Mouse (Mus musculus): Measurements from ENCODE around the gene Inpp5a. TPM values are rescaled to one million over a fixed set of nuclear protein-coding genes. Genes with fewer than 3 reads are reported as not detected.

Inpp5a gene
- polyA plus RNA-seq, 1 experiment from 2014 or later = 18.4 TPM

GRCm38 (mm10) chr7:139595311-139595710, 206.4 kb downstream of the Inpp5a start:
- no peak overlapping the region for H3K9ac ChIP-seq (replicated peaks)
- peaks cover 11% of the 10 kb centered on the region for H3K4me1 ChIP-seq
- H3K4me2 ChIP-seq = no peak overlapping the region
- peaks cover 68% of the 10 kb centered on the region for H3K27me3 ChIP-seq (replicated peaks)
- H3K36me3 ChIP-seq = no peaks in the 10 kb centered on the region
- H3K9me3 ChIP-seq (replicated peaks) = no peaks in the 10 kb centered on the region
- H3K27ac ChIP-seq (replicated peaks) = no peak overlapping the region
- ATAC-seq (ENCODE audit: low FRiP score) = peak; percentile 61; the same call in 1 of the 2 replicates
- 44% methylated on average over 6 of the region's 6 CpGs for WGBS
- H3K4me3 ChIP-seq (replicated peaks) = no peak overlapping the region

DNA sequence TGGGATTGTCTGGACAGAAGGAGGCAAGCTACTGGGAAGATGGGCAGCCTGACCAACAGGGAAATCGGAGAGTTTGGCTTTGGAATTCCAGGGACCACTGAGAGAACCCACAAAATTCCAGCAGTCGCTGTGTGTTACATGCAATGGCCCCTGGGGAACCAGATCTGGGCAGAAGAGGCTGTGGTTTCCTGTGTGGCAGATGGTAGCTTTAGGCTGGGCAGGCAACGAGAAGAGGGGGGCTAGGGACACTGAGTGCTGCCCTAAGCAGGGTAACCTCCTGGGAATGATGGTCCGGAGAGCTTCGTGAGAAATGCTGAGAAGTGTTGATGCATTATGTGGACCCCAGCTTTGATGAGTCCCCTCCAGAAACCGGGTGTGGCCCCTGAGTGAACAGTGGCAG, 207.0 kb downstream of the Inpp5a start:
- peaks cover 11% of the 10 kb centered on the region for H3K4me1 ChIP-seq
- no peak overlapping the region for H3K9ac ChIP-seq (replicated peaks)
- no peak overlapping the region for H3K27ac ChIP-seq (replicated peaks)
- no peaks in the 10 kb centered on the region for H3K9me3 ChIP-seq (replicated peaks)
- H3K36me3 ChIP-seq = no peaks in the 10 kb centered on the region
- no peak overlapping the region for H3K4me3 ChIP-seq (replicated peaks)
- ATAC-seq (ENCODE audit: low FRiP score) = no peak
- WGBS = 47% methylated on average over 6 of the region's 6 CpGs
- H3K27me3 ChIP-seq (replicated peaks) = peaks cover 68% of the 10 kb centered on the region
- H3K4me2 ChIP-seq = no peak overlapping the region

DNA sequence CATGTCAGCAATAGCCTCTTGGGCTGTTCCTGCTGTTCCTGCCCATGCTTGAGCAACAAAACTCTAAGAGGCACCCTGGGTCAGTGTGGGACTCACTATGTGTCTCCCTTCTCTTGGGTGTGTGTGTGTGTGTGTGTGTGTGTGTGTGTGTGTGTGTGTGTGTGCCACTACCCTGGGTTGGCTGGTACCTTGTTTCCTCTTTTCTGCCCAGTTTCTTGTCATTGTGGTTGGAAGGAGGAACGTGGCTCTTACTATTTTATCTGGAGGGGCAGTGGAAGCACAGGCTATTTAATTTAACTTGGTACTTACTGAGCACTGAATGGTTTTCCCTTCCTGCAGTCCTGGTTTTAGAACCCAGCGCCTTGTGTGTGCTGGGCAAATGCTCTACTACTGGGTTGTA, 221.4 kb downstream of the Inpp5a start:
- H3K4me2 ChIP-seq = no peak overlapping the region
- H3K9ac ChIP-seq (replicated peaks) = no peak overlapping the region
- H3K4me1 ChIP-seq = no peaks in the 10 kb centered on the region
- peaks cover 26% of the 10 kb centered on the region for H3K27me3 ChIP-seq (replicated peaks)
- H3K9me3 ChIP-seq (replicated peaks) = no peaks in the 10 kb centered on the region
- ATAC-seq (ENCODE audit: low FRiP score) = no peak
- 85% methylated on average over 2 of the region's 2 CpGs for WGBS
- no peaks in the 10 kb centered on the region for H3K36me3 ChIP-seq
- no peak overlapping the region for H3K4me3 ChIP-seq (replicated peaks)
- H3K27ac ChIP-seq (replicated peaks) = no peak overlapping the region

DNA sequence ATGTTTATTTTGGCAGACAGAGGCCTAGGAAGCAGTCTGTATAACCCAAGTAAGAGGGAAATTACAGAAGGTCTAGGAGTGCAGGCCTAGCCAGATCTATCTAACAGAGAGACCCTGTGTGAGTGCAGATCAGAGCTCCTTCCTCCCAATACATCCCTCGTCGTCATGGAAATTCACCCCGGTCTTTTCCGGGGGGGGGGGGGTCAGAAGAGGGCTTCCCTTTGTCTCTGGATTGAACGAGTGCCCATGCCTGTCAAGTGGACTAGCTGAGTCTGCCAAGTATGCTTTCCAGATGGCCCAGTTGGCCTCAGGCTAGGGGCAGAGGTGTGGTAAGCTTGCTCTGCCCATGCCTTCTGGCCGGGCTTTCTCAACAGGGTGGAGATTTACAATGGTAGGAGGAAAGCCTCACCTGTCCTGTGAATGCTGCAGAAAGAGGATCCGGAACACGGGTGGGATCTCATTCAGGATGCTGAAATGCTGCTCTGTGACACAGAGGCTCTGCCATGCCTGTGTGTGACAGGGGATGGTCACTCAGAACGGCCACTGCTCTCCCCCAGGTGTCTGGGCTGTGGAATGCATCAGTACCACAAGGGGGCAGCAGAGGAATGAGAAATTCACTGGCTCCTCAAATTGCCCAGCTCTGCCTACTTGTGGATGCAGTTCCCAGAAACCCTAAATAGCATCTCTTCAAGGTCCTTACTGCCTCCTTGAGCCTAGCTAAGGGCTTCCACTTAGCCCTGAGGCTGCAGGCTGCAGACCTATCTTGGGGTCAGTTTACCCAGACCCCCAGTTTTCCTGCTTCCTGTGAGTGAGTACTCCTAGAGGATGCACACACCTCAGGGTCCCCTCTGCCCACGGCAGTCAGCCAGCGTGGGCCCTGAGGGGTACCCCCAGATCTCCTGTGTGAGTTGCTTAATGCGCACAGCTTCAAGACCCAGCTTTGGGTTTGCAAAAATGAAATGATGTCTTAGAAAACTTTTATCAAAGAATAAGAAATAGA, 227.2 kb downstream of the Inpp5a start:
- peak; percentile 77 for ATAC-seq (ENCODE audit: low FRiP score)
- Histone ChIP-seq H3K9me3 (replicated peaks) (no peaks in the 10 kb centered on the region), H3K4me3 (replicated peaks) (no peak overlapping the region), H3K27ac (replicated peaks) (0 out of 2 replicates have a peak overlapping the region, but pooled peaks have one; percentile 23), H3K36me3 (no peaks in the 10 kb centered on the region), H3K27me3 (replicated peaks) (peaks cover 29% of the 10 kb centered on the region), H3K4me2 (no peak overlapping the region), H3K4me1 (peaks cover 10% of the 10 kb centered on the region), H3K9ac (replicated peaks) (no peak overlapping the region)
- WGBS = 43% methylated on average over 12 of the region's 12 CpGs

DNA sequence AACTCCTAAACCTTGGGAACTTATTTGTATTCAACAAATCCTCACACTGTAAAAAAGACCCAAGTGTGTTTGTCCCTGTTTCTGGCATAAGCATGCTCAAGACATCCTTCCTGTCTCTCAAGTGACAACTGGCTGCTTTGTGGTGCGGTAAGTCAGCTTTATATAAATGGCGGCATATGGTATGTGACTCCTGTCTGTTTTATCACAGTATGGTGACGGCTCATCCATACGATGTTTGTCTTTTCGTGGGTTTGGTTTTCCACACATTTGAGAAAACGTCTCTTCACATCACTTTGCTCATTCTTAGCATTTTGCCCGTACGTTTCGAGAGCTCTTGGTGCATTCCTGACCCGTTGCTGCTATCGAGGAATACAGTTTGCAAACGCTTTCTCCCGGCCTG, 233.7 kb downstream of the Inpp5a start:
- Histone ChIP-seq H3K9ac (replicated peaks) (no peak overlapping the region), H3K4me2 (no peak overlapping the region), H3K9me3 (replicated peaks) (no peaks in the 10 kb centered on the region), H3K4me3 (replicated peaks) (no peak overlapping the region), H3K27ac (replicated peaks) (no peak overlapping the region), H3K27me3 (replicated peaks) (peaks cover 9% of the 10 kb centered on the region; the same call in 1 of the 2 replicates), H3K36me3 (no peaks in the 10 kb centered on the region), H3K4me1 (no peaks in the 10 kb centered on the region)
- WGBS = 85% methylated on average over 13 of the region's 13 CpGs
- ATAC-seq (ENCODE audit: low FRiP score) = no peak

- Histone ChIP-seq H3K27me3 (replicated peaks) (no peaks in the 10 kb centered on the region; the same call in 1 of the 2 replicates), H3K36me3 (no peaks in the 10 kb centered on the region), H3K27ac (replicated peaks) (no peak overlapping the region), H3K9ac (replicated peaks) (no peak overlapping the region), H3K4me3 (replicated peaks) (no peak overlapping the region), H3K4me2 (no peak overlapping the region), H3K4me1 (no peaks in the 10 kb centered on the region), H3K9me3 (replicated peaks) (no peaks in the 10 kb centered on the region)
- ATAC-seq (ENCODE audit: low FRiP score) = no peak
- 84% methylated on average over 9 of the region's 9 CpGs for WGBS
These were observed 236.2 kb downstream of the Inpp5a start for GRCm38 (mm10) chr7:139625156-139625555.

Other genes with a start within 250 kb of the Inpp5a start
- 4.4 and 5.1 TPM in 2 replicates for gene Lrrc27, start 176.1 kb upstream of the Inpp5a start, polyA plus RNA-seq (2015; fragmentation: Nextera tagmentation; extraction: Ambion mirVana)
- gene Stk32c, start 175.8 kb upstream of the Inpp5a start, polyA plus RNA-seq (2015; fragmentation: Nextera tagmentation; extraction: Ambion mirVana) = 2.5 TPM in 2 replicates
- 5.8 and 8.4 TPM in 2 replicates for gene Pwwp2b, start 140.6 kb upstream of the Inpp5a start, polyA plus RNA-seq (2015; fragmentation: Nextera tagmentation; extraction: Ambion mirVana)
- 6.1 and 7.8 TPM in 2 replicates for gene Nkx6-2, start 193.7 kb downstream of the Inpp5a start, polyA plus RNA-seq (2015; fragmentation: Nextera tagmentation; extraction: Ambion mirVana)